Mouse (Mus musculus) embryonic facial prominence, embryonic 12.5 days (tissue): Measurements from ENCODE around the gene Nab1. TPM values are rescaled to one million over a fixed set of nuclear protein-coding genes. Genes with fewer than 3 reads are reported as not detected.

Source experiments
- ATAC-seq: fragments of 200-750 bp; cut with Nextera tagmentation; 2 replicates; pipeline ENCODE4 v1.8.0; 2017; ENCODE audit not compliant: insufficient number of reproducible peaks, insufficient read depth, low FRiP score, low TSS enrichment
- H3K27ac ChIP-seq: fragments of 300-500 bp; sonication (generic); 2 replicates; pipeline ENCODE4 v1.5.1; 2016; ENCODE audit warnings: mild to moderate bottlenecking
- H3K27me3 ChIP-seq: fragments of 300-500 bp; sonication (generic); 2 replicates; pipeline ENCODE4 v1.6.1; 2016; ENCODE audit warnings: mild to moderate bottlenecking, moderate library complexity
- H3K36me3 ChIP-seq: fragments of 300-500 bp; sonication (generic); 2 replicates; pipeline ENCODE4 v1.6.1; 2016; ENCODE audit warnings: mild to moderate bottlenecking
- H3K4me1 ChIP-seq: fragments of 300-500 bp; sonication (generic); 2 replicates; pipeline ENCODE4 v1.6.1; 2016
- H3K4me2 ChIP-seq: fragments of 300-500 bp; sonication (generic); replicated peaks from 2 replicates; pipeline ENCODE4 v1.6.1; 2016; ENCODE audit warnings: mild to moderate bottlenecking, moderate library complexity
- H3K4me3 ChIP-seq: fragments of 300-500 bp; sonication (generic); 2 replicates; pipeline ENCODE4 v1.5.1; 2016; ENCODE audit warnings: mild to moderate bottlenecking
- H3K9ac ChIP-seq: fragments of 300-500 bp; sonication (generic); 2 replicates; pipeline ENCODE4 v1.6.1; 2016; ENCODE audit warnings: mild to moderate bottlenecking, moderate library complexity
- H3K9me3 ChIP-seq: fragments of 300-500 bp; sonication (generic); 2 replicates; pipeline ENCODE4 v1.6.1; 2016; ENCODE audit warnings: mild to moderate bottlenecking, moderate library complexity
- WGBS: fragments of 180-500 bp; shearing (Covaris S2); methylation state at CpG from one replicate; pipeline ENCODE4 v1.1.7; 2016; 5-methylcytosine and 5-hydroxymethylcytosine counted together
- polyA plus RNA-seq: library from polyadenylated mRNA; unstranded; fragments of >200 nt; fragmentation: Nextera tagmentation; extraction: Ambion mirVana; gene quantifications from 2 replicates; pipeline ENCODE4 v1.2.1, GENCODE M21; 2016

The Nab1 gene
- polyA plus RNA-seq, 1 experiment from 2014 or later = 10.2 TPM

- H3K4me1 ChIP-seq = no peaks in the 10 kb centered on the region
- H3K27ac ChIP-seq = no peak overlapping the region
- 91% methylated on average over 2 of the region's 2 CpGs for WGBS
- no peaks in the 10 kb centered on the region for H3K27me3 ChIP-seq
- H3K9ac ChIP-seq = no peak overlapping the region
- ATAC-seq = no peak
- H3K9me3 ChIP-seq = no peaks in the 10 kb centered on the region
- no peak overlapping the region for H3K4me2 ChIP-seq
- H3K4me3 ChIP-seq = no peak overlapping the region
- H3K36me3 ChIP-seq = no peaks in the 10 kb centered on the region
Observed at GRCm38 (mm10) chr1:52430606-52431005, 69.9 kb downstream of the Nab1 start.

DNA sequence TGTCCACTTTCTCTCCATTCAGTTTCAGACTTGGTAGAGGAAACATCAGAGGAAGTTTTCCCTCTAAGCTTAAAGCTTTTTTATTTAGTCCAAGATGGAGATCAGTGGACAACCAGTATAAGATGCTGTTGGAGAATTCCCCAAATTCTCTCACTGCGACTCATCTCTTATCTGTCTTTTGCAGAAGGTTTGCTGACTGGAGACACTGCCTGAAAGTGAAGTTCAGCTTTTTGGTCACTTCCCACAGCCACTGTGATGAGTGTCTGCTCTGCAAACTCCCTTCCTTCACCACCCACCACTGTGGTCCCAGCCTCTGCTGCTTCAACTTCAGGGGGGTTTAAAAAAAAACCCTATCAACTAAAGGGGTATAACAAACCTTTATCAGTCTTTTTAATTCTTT is 70.4 kb downstream of the Nab1 start:
- no peaks in the 10 kb centered on the region for H3K9me3 ChIP-seq
- H3K4me2 ChIP-seq = no peak overlapping the region
- no peaks in the 10 kb centered on the region for H3K27me3 ChIP-seq
- no peak overlapping the region for H3K9ac ChIP-seq
- 90% methylated on average over 1 of the region's 1 CpGs for WGBS
- no peaks in the 10 kb centered on the region for H3K36me3 ChIP-seq
- no peak for ATAC-seq
- no peaks in the 10 kb centered on the region for H3K4me1 ChIP-seq
- no peak overlapping the region for H3K4me3 ChIP-seq
- H3K27ac ChIP-seq = no peak overlapping the region

DNA sequence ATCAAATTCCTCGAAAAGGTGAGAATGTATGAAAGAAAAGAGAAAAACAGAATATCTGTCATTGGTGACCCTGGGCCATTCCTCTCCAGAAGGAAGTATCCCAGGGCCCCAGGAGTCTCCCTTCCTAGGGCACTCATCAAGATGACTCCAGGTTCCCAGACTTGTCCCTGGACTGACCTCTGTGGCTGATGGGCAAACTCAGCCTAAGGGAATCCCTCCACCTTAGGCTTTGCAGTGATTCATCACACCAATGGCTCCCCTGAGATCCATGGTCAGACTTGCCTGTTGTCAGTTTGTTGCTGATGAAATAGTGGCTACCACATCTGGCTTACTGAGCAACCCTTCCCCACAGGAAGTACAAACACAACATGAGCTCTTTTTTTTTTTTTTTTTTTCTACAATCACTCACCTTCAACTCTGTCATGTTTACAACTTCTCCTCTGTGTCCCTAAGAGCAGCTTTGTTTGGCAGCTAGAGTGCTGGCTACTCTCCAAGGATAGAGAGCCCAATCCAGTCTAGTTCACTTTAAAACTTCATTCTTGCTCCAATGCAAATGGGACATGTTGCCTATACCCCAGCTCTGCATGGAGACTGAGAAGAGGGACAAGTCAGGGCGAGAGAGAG is 72.5 kb downstream of the Nab1 start:
- Histone ChIP-seq H3K4me3 (no peak overlapping the region), H3K4me1 (no peaks in the 10 kb centered on the region), H3K36me3 (no peaks in the 10 kb centered on the region), H3K4me2 (no peak overlapping the region), H3K27ac (no peak overlapping the region), H3K9ac (no peak overlapping the region), H3K27me3 (no peaks in the 10 kb centered on the region), H3K9me3 (no peaks in the 10 kb centered on the region)
- ATAC-seq = no peak
- 65% methylated on average over 2 of the region's 2 CpGs for WGBS

DNA sequence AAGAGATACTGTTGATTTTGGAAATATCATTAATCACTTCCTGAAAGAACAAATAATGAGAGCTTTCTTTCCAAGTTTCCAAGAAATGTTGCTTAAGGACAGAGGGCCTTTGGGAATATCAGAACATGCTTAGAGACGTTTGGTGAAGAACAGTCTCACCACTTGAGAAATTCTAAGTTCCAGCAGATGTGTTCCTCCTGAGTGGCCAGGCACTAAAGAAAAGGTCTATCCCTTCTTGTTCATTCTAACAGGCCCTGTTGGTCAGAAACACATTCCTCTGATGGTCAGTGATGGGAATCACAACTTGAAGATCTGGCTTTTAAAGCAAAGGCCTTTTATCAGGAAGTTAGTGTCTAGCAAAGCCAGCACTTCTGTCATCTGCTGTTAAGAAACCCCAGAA is 76.6 kb downstream of the Nab1 start:
- no peak overlapping the region for H3K4me3 ChIP-seq
- no peaks in the 10 kb centered on the region for H3K9me3 ChIP-seq
- H3K27ac ChIP-seq = no peak overlapping the region
- no peaks in the 10 kb centered on the region for H3K27me3 ChIP-seq
- no peaks in the 10 kb centered on the region for H3K4me1 ChIP-seq
- no peak for ATAC-seq
- H3K4me2 ChIP-seq = no peak overlapping the region
- WGBS = 58% methylated on average over 1 of the region's 1 CpGs
- H3K9ac ChIP-seq = no peak overlapping the region
- H3K36me3 ChIP-seq = no peaks in the 10 kb centered on the region

- Histone ChIP-seq H3K36me3 (no peaks in the 10 kb centered on the region), H3K27ac (no peak overlapping the region), H3K4me3 (no peak overlapping the region), H3K9ac (no peak overlapping the region), H3K4me1 (no peaks in the 10 kb centered on the region), H3K27me3 (no peaks in the 10 kb centered on the region), H3K9me3 (no peaks in the 10 kb centered on the region), H3K4me2 (no peak overlapping the region)
- no peak for ATAC-seq
- WGBS = 80% methylated on average over 2 of the region's 2 CpGs
Observed at GRCm38 (mm10) chr1:52423057-52423456, 77.4 kb downstream of the Nab1 start.

DNA sequence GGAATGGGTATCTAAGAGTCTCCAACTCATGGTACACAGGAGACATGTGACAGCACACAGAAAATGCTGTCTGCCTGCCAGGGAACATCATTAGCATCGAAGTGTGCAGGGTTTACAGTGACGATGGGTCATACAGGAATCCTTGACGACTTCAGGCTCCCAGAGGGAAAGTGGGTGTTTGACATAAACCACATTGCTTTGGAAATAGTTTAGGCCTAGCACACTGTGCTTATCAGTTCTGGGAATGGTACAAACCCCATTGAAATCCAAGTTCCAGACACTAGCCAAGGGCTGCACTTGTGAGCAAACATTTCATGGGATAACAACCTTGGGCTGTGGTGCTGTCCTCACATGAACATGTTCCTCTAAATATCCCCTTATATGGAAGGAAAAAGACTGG is 78.3 kb downstream of the Nab1 start:
- no peak overlapping the region for H3K27ac ChIP-seq
- no peaks in the 10 kb centered on the region for H3K4me1 ChIP-seq
- H3K4me2 ChIP-seq = no peak overlapping the region
- WGBS = 77% methylated on average over 3 of the region's 3 CpGs
- H3K9me3 ChIP-seq = no peaks in the 10 kb centered on the region
- no peak overlapping the region for H3K9ac ChIP-seq
- no peaks in the 10 kb centered on the region for H3K36me3 ChIP-seq
- H3K4me3 ChIP-seq = no peak overlapping the region
- H3K27me3 ChIP-seq = no peaks in the 10 kb centered on the region
- ATAC-seq = no peak

GRCm38 (mm10) chr1:52421623-52422022 is 78.9 kb downstream of the Nab1 start:
- no peak overlapping the region for H3K4me3 ChIP-seq
- no peaks in the 10 kb centered on the region for H3K27me3 ChIP-seq
- H3K9ac ChIP-seq = no peak overlapping the region
- no peaks in the 10 kb centered on the region for H3K36me3 ChIP-seq
- no peak for ATAC-seq
- H3K27ac ChIP-seq = no peak overlapping the region
- H3K4me2 ChIP-seq = no peak overlapping the region
- H3K9me3 ChIP-seq = no peaks in the 10 kb centered on the region
- no peaks in the 10 kb centered on the region for H3K4me1 ChIP-seq

- H3K27ac ChIP-seq = no peak overlapping the region
- WGBS = 91% methylated on average over 7 of the region's 7 CpGs
- H3K4me3 ChIP-seq = no peak overlapping the region
- no peak overlapping the region for H3K4me2 ChIP-seq
- no peaks in the 10 kb centered on the region for H3K27me3 ChIP-seq
- H3K9ac ChIP-seq = no peak overlapping the region
- H3K36me3 ChIP-seq = no peaks in the 10 kb centered on the region
- ATAC-seq = no peak
- no peaks in the 10 kb centered on the region for H3K4me1 ChIP-seq
- no peaks in the 10 kb centered on the region for H3K9me3 ChIP-seq
Observed at GRCm38 (mm10) chr1:52419088-52419819, 81.2 kb downstream of the Nab1 start.

Other genes with a start within 250 kb of the Nab1 start
- gene Nemp2, start 130.0 kb upstream of the Nab1 start, polyA plus RNA-seq = 11.3 and 12.2 TPM in 2 replicates
- 1.6 and 1.7 TPM in 2 replicates for gene Mfsd6, start 226.8 kb upstream of the Nab1 start, polyA plus RNA-seq